In the genomic region with DNA sequence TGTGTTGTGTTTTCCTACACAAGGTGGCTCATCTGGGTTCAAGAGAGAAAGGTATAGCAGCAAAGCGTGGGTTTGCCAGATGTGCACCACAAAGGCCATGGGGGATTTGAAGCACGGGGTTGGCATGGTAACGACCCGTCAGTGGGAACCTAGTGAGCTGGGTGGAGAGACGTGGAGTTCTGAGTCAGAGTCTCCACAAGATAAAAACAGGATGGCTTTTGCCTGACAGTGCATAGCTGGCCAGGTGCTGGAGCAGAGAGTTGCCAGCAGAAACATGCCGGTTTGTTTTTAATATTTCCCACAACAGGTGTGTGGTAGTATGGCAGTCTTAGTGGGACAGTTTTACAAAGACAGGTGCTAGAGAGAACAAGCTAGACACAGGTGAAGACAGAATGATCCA, we compare ENCODE assay signal across 14 mouse cellular contexts.
DNase-seq lines count a peak whose midpoint lies in the region; ATAC-seq and TF ChIP-seq lines count a peak whose summit lies in the region.
"Had no signal": no experiment of that assay in that cellular context is flagged by ENCODE, and none has a peak within 500 bp of the region (broad histone marks: within the 10 kb centered on the region; RNA-seq: fewer than 3 reads in every experiment).

No protein-coding gene starts in this region.

- no peak for ATAC-seq in midbrain, embryonic 11.5 days (ENCODE audit: low FRiP score)
- ATAC-seq in midbrain, postnatal 0 days (ENCODE audit: low FRiP score): no peak
- ATAC-seq in liver, postnatal 0 days: no peak
- ATAC-seq: midbrain, embryonic 16.5 days had no signal

- TF ChIP-seq EP300 in CH12.LX (IDR thresholded peaks at IDR 0.05; ENCODE audit: low read length): no peak
- TF ChIP-seq EP300 in liver, postnatal 0 days (IDR thresholded peaks at IDR 0.05; ENCODE audit: low read depth): no peak

- intact Hi-C loops in left cerebral cortex, postnatal 14 days (cut with DNase I): no loop called here

- 73% methylated on average over 6 of the region's 6 CpGs for whole genome bisulfite sequencing in midbrain, embryonic 11.5 days
- WGBS in midbrain, postnatal 0 days: 52% methylated on average over 6 of the region's 6 CpGs
- WGBS in liver, postnatal 0 days (ENCODE audit: insufficient replicate concordance): 68% methylated on average over 6 of the region's 6 CpGs

- DNase-seq in midbrain, embryonic 11.5 days (ENCODE audit: low spot score, missing footprints): peak; percentile 61
- DNase-seq in midbrain, postnatal 0 days (ENCODE audit: low spot score): no peak
- peak; percentile 43 for DNase-seq in CH12.LX (ENCODE audit: extremely low read depth)
- DNase-seq in adrenal gland, postnatal 36 days: peak; percentile 29 to 39
- peak; percentile 79 for DNase-seq in thymus, postnatal 0 days (ENCODE audit: low spot score)
- DNase-seq in left cerebral cortex, postnatal 14 days (ENCODE audit: low spot score in 2 of 2): no peak
- DNase-seq in liver, postnatal 0 days: no peak
- no peak for DNase-seq in left cerebral cortex, adult 18-20 months (ENCODE audit: low spot score in 2 of 2)
- DNase-seq: cerebellum, adult 9-11 months; kidney, adult 2 months; lung, postnatal 4 days had no signal

- H3K27ac ChIP-seq in midbrain, embryonic 11.5 days (ENCODE audit: low read depth, low read length): no peak overlapping the region
- no peak overlapping the region for H3K27ac ChIP-seq in midbrain, postnatal 0 days (ENCODE audit: low read depth, low read length)
- no peak overlapping the region for H3K27ac ChIP-seq in CH12.LX (ENCODE audit: insufficient read depth, low read depth)
- H3K27ac ChIP-seq in liver, postnatal 0 days (ENCODE audit: low read depth): no peak overlapping the region
- H3K27ac ChIP-seq: hindbrain, embryonic 12.5 days; liver, embryonic 14.5 days had no signal

- H3K27me3 ChIP-seq in midbrain, embryonic 11.5 days (ENCODE audit: control insufficient read depth, insufficient read depth, low read length): no peaks in the 10 kb centered on the region
- H3K27me3 ChIP-seq in midbrain, postnatal 0 days (ENCODE audit: insufficient read depth, low read length): no peaks in the 10 kb centered on the region
- H3K27me3 ChIP-seq in CH12.LX (replicated peaks): no peaks in the 10 kb centered on the region
- no peaks in the 10 kb centered on the region for H3K27me3 ChIP-seq in liver, postnatal 0 days (ENCODE audit: insufficient read depth, low read length)
- H3K27me3 ChIP-seq: hindbrain, embryonic 12.5 days had no signal

- in situ Hi-C loops in CH12.LX (cut with MboI; ENCODE audit: low pct_ligation_motif_present, low pct_unique_long_range_greater_than_20kb, low sequenced_read_pairs): no loop called here

- H3K36me3 ChIP-seq in midbrain, embryonic 11.5 days (ENCODE audit: control insufficient read depth, insufficient read depth, low read length): no peaks in the 10 kb centered on the region
- H3K36me3 ChIP-seq in midbrain, postnatal 0 days (ENCODE audit: insufficient read depth, low read length): no peaks in the 10 kb centered on the region
- no peaks in the 10 kb centered on the region for H3K36me3 ChIP-seq in CH12.LX (replicated peaks in 1 of 2; ENCODE audit: control insufficient read depth in 1 of 2, insufficient read depth in 1 of 2, low read length in 1 of 2)
- no peaks in the 10 kb centered on the region for H3K36me3 ChIP-seq in liver, postnatal 0 days (replicated peaks; ENCODE audit: insufficient read depth, low read length)
- H3K36me3 ChIP-seq: hindbrain, embryonic 12.5 days had no signal

- no peak overlapping the region for H3K4me3 ChIP-seq in midbrain, embryonic 11.5 days (ENCODE audit: low read depth, low read length)
- no peak overlapping the region for H3K4me3 ChIP-seq in midbrain, postnatal 0 days (ENCODE audit: low read depth, low read length)
- H3K4me3 ChIP-seq in CH12.LX (replicated peaks in 1 of 3; ENCODE audit: low read depth in 2 of 3, low read length in 2 of 3, poor library complexity in 1 of 3): no peak overlapping the region
- no peak overlapping the region for H3K4me3 ChIP-seq in liver, postnatal 0 days (ENCODE audit: low read depth, low read length)
- H3K4me3 ChIP-seq: hindbrain, embryonic 12.5 days had no signal

- no peak for TF ChIP-seq RAD21 in CH12.LX (IDR thresholded peaks at IDR 0.05; ENCODE audit: low read depth, low read length)

- H3K4me2 ChIP-seq in midbrain, embryonic 11.5 days: no peak overlapping the region
- no peak overlapping the region for H3K4me2 ChIP-seq in midbrain, postnatal 0 days (ENCODE audit: low read depth, low read length, poor library complexity, severe bottlenecking)
- no peak overlapping the region for H3K4me2 ChIP-seq in CH12.LX (ENCODE audit: insufficient read depth, low read depth, poor library complexity, severe bottlenecking)
- no peak overlapping the region for H3K4me2 ChIP-seq in liver, postnatal 0 days (ENCODE audit: low read depth, low read length)
- H3K4me2 ChIP-seq: hindbrain, embryonic 12.5 days had no signal

- no peaks in the 10 kb centered on the region for H3K4me1 ChIP-seq in midbrain, embryonic 11.5 days (ENCODE audit: control insufficient read depth, insufficient read depth, low read length)
- H3K4me1 ChIP-seq in midbrain, postnatal 0 days (ENCODE audit: insufficient read depth, low read length): no peaks in the 10 kb centered on the region
- no peaks in the 10 kb centered on the region for H3K4me1 ChIP-seq in CH12.LX (ENCODE audit: control insufficient read depth in 1 of 2, insufficient read depth in 2 of 2)
- no peaks in the 10 kb centered on the region for H3K4me1 ChIP-seq in liver, postnatal 0 days (ENCODE audit: insufficient read depth)
- H3K4me1 ChIP-seq: hindbrain, embryonic 12.5 days had no signal

- dilution Hi-C loops in CH12.LX (cut with MboI; ENCODE audit: extremely low pct_ligation_motif_present, extremely low pct_unique_long_range_greater_than_20kb, low sequenced_read_pairs): no loop called here

- no peaks in the 10 kb centered on the region for H3K79me2 ChIP-seq in CH12.LX (replicated peaks; ENCODE audit: control insufficient read depth, extremely low read depth, insufficient read depth, poor library complexity, severe bottlenecking)

- H3K9ac ChIP-seq in midbrain, embryonic 11.5 days (ENCODE audit: low read length): no peak overlapping the region
- no peak overlapping the region for H3K9ac ChIP-seq in midbrain, postnatal 0 days (replicated peaks; ENCODE audit: low read length, poor library complexity, severe bottlenecking)
- H3K9ac ChIP-seq in CH12.LX (ENCODE audit: insufficient read depth, low read depth): no peak overlapping the region
- no peak overlapping the region for H3K9ac ChIP-seq in liver, postnatal 0 days (replicated peaks)
- H3K9ac ChIP-seq: hindbrain, embryonic 12.5 days; liver, embryonic 14.5 days had no signal

- H3K9me3 ChIP-seq in midbrain, embryonic 11.5 days (ENCODE audit: control insufficient read depth, low read length): no peaks in the 10 kb centered on the region
- no peaks in the 10 kb centered on the region for H3K9me3 ChIP-seq in midbrain, postnatal 0 days (ENCODE audit: low read length)
- H3K9me3 ChIP-seq in CH12.LX (replicated peaks; ENCODE audit: low read length): peaks cover 3% of the 10 kb centered on the region
- no peaks in the 10 kb centered on the region for H3K9me3 ChIP-seq in liver, postnatal 0 days (ENCODE audit: low read length)
- H3K9me3 ChIP-seq: hindbrain, embryonic 12.5 days had no signal

- no peak for TF ChIP-seq POLR2A in CH12.LX (IDR thresholded peaks at IDR 0.05; ENCODE audit: low read depth, low read length)

- no peak for TF ChIP-seq CTCF in midbrain, postnatal 0 days (IDR thresholded peaks at IDR 0.05)
- TF ChIP-seq CTCF in CH12.LX (conservative IDR thresholded peaks at IDR 0.05 in 1 of 2, IDR thresholded peaks at IDR 0.05 in 1 of 2; ENCODE audit: low read depth in 2 of 2, low read length in 2 of 2): no peak
- no peak for TF ChIP-seq CTCF in liver, postnatal 0 days (IDR thresholded peaks at IDR 0.05; ENCODE audit: low read depth)

TF ChIP-seq in CH12.LX, 34 proteins besides CTCF, POLR2A, EP300 and RAD21:
- TF ChIP-seq USF2 (conservative IDR thresholded peaks at IDR 0.05; ENCODE audit: low read depth, low read length): no peak
- no peak for TF ChIP-seq BHLHE40 (IDR thresholded peaks at IDR 0.05; ENCODE audit: low read depth, low read length)
- no peak for TF ChIP-seq MAZ (IDR thresholded peaks at IDR 0.05; ENCODE audit: low read depth, low read length)
- TF ChIP-seq TCF12 (IDR thresholded peaks at IDR 0.05; ENCODE audit: low read depth, low read length): no peak
- no peak for TF ChIP-seq TBP (conservative IDR thresholded peaks at IDR 0.05; ENCODE audit: low read depth, low read length)
- no peak for TF ChIP-seq IRF4 (IDR thresholded peaks at IDR 0.05; ENCODE audit: low read depth, low read length)
- TF ChIP-seq CHD1 (IDR thresholded peaks at IDR 0.05; ENCODE audit: low read depth, low read length): no peak
- no peak for TF ChIP-seq KAT2A (IDR thresholded peaks at IDR 0.05; ENCODE audit: insufficient replicate concordance, low read length)
TF ChIP-seq in CH12.LX: peak in this region for 0.

Comparison
In these comparisons a context has a peak if more than half of its experiments do, and no peak if none do; other contexts are left out.
1. DNase-seq: peak in midbrain, embryonic 11.5 days (single experiment), CH12.LX (single experiment), adrenal gland, postnatal 36 days (2 of 2) and thymus, postnatal 0 days (single experiment); none in midbrain, postnatal 0 days (single experiment), left cerebral cortex, postnatal 14 days (0 of 2), liver, postnatal 0 days (single experiment) and left cerebral cortex, adult 18-20 months (0 of 2).